Mouse (Mus musculus): Measurements from ENCODE around the gene Bbx. TPM values are rescaled to one million over a fixed set of nuclear protein-coding genes. Genes with fewer than 3 reads are reported as not detected.

The Bbx gene
- polyA plus RNA-seq, 1 experiment from 2014 or later, result 54.4 TPM

- ATAC-seq (ENCODE audit: insufficient number of reproducible peaks, insufficient read depth, low FRiP score, low TSS enrichment), result no peak
- H3K36me3 ChIP-seq, result no peaks in the 10 kb centered on the region
- 80% methylated on average over 6 of the region's 6 CpGs for WGBS
Observed at GRCm38 (mm10) chr16:50395928-50396612, 36.1 kb downstream of the Bbx start.

GRCm38 (mm10) chr16:50388499-50388898 is 43.7 kb downstream of the Bbx start:
- no peak overlapping the region for H3K4me3 ChIP-seq
- peaks cover 3% of the 10 kb centered on the region; the same call in 1 of the 2 replicates for H3K4me1 ChIP-seq
- ATAC-seq (ENCODE audit: insufficient number of reproducible peaks, insufficient read depth, low FRiP score, low TSS enrichment), result no peak
- 68% methylated on average over 3 of the region's 3 CpGs for WGBS
- no peaks in the 10 kb centered on the region for H3K36me3 ChIP-seq
- H3K9me3 ChIP-seq, result no peaks in the 10 kb centered on the region
- H3K9ac ChIP-seq, result no peak overlapping the region
- no peaks in the 10 kb centered on the region for H3K27me3 ChIP-seq
- H3K4me2 ChIP-seq (replicated peaks), result no peak overlapping the region
- no peak overlapping the region for H3K27ac ChIP-seq

More at GRCm38 (mm10) chr16:50395928-50396612, 36.1 kb downstream of the Bbx start:
- peaks cover 3% of the 10 kb centered on the region; the same call in 1 of the 2 replicates for H3K4me1 ChIP-seq
- no peak overlapping the region for H3K4me2 ChIP-seq (replicated peaks)
- no peaks in the 10 kb centered on the region for H3K27me3 ChIP-seq
- no peak overlapping the region for H3K4me3 ChIP-seq
- H3K9me3 ChIP-seq, result no peaks in the 10 kb centered on the region
- no peak overlapping the region for H3K27ac ChIP-seq
- no peak overlapping the region for H3K9ac ChIP-seq

GRCm38 (mm10) chr16:50383541-50383940 is 48.6 kb downstream of the Bbx start:
- Histone ChIP-seq H3K9me3 (no peaks in the 10 kb centered on the region), H3K4me3 (no peak overlapping the region), H3K9ac (no peak overlapping the region), H3K27ac (no peak overlapping the region), H3K27me3 (no peaks in the 10 kb centered on the region), H3K4me1 (peaks cover 13% of the 10 kb centered on the region; the same call in 1 of the 2 replicates), H3K4me2 (replicated peaks) (no peak overlapping the region), H3K36me3 (no peaks in the 10 kb centered on the region)
- ATAC-seq (ENCODE audit: insufficient number of reproducible peaks, insufficient read depth, low FRiP score, low TSS enrichment), result no peak
- 78% methylated on average over 8 of the region's 8 CpGs for WGBS

GRCm38 (mm10) chr16:50381351-50381746 is 50.8 kb downstream of the Bbx start:
- H3K4me1 ChIP-seq, result peaks cover 13% of the 10 kb centered on the region; the same call in 1 of the 2 replicates
- peak overlapping the region; percentile 16; the same call in 1 of the 2 replicates for H3K4me2 ChIP-seq (replicated peaks)
- H3K27me3 ChIP-seq, result no peaks in the 10 kb centered on the region
- no peaks in the 10 kb centered on the region for H3K36me3 ChIP-seq
- ATAC-seq (ENCODE audit: insufficient number of reproducible peaks, insufficient read depth, low FRiP score, low TSS enrichment), result no peak
- H3K4me3 ChIP-seq, result no peak overlapping the region
- H3K9me3 ChIP-seq, result no peaks in the 10 kb centered on the region
- no peak overlapping the region for H3K9ac ChIP-seq
- H3K27ac ChIP-seq, result no peak overlapping the region
- whole genome bisulfite sequencing, result 44% methylated on average over 7 of the region's 7 CpGs

- Histone ChIP-seq H3K4me2 (replicated peaks) (peak overlapping the region; percentile 16; the same call in 1 of the 2 replicates), H3K4me3 (no peak overlapping the region)
- no peak for ATAC-seq (ENCODE audit: insufficient number of reproducible peaks, insufficient read depth, low FRiP score, low TSS enrichment)
Observed at GRCm38 (mm10) chr16:50380682-50381350, 51.4 kb downstream of the Bbx start.

GRCm38 (mm10) chr16:50380232-50380631 is 52.0 kb downstream of the Bbx start:
- no peak for ATAC-seq (ENCODE audit: insufficient number of reproducible peaks, insufficient read depth, low FRiP score, low TSS enrichment)
- Histone ChIP-seq H3K27me3 (no peaks in the 10 kb centered on the region), H3K4me1 (peaks cover 13% of the 10 kb centered on the region; the same call in 1 of the 2 replicates), H3K9ac (no peak overlapping the region), H3K4me3 (no peak overlapping the region), H3K36me3 (no peaks in the 10 kb centered on the region), H3K4me2 (replicated peaks) (no peak overlapping the region), H3K9me3 (no peaks in the 10 kb centered on the region), H3K27ac (no peak overlapping the region)
- 68% methylated on average over 7 of the region's 7 CpGs for WGBS

More at GRCm38 (mm10) chr16:50380682-50381350, 51.4 kb downstream of the Bbx start:
- WGBS, result 40% methylated on average over 10 of the region's 10 CpGs
- no peaks in the 10 kb centered on the region for H3K36me3 ChIP-seq
- no peaks in the 10 kb centered on the region for H3K27me3 ChIP-seq
- H3K9me3 ChIP-seq, result no peaks in the 10 kb centered on the region
- H3K4me1 ChIP-seq, result peaks cover 13% of the 10 kb centered on the region; the same call in 1 of the 2 replicates
- no peak overlapping the region for H3K27ac ChIP-seq
- no peak overlapping the region for H3K9ac ChIP-seq

- no peak overlapping the region for H3K4me2 ChIP-seq (replicated peaks)
- H3K9me3 ChIP-seq, result no peaks in the 10 kb centered on the region
- no peak overlapping the region for H3K27ac ChIP-seq
- H3K4me1 ChIP-seq, result no peaks in the 10 kb centered on the region
- H3K9ac ChIP-seq, result no peak overlapping the region
- no peak overlapping the region for H3K4me3 ChIP-seq
- 83% methylated on average over 3 of the region's 3 CpGs for WGBS
- no peaks in the 10 kb centered on the region for H3K27me3 ChIP-seq
- no peak for ATAC-seq (ENCODE audit: insufficient number of reproducible peaks, insufficient read depth, low FRiP score, low TSS enrichment)
- no peaks in the 10 kb centered on the region for H3K36me3 ChIP-seq
Observed at GRCm38 (mm10) chr16:50374611-50375010, 57.6 kb downstream of the Bbx start.

- WGBS, result 29% methylated on average over 5 of the region's 5 CpGs
- no peak overlapping the region for H3K4me3 ChIP-seq
- no peaks in the 10 kb centered on the region for H3K36me3 ChIP-seq
- no peaks in the 10 kb centered on the region for H3K27me3 ChIP-seq
- no peaks in the 10 kb centered on the region for H3K4me1 ChIP-seq
- no peak overlapping the region for H3K4me2 ChIP-seq (replicated peaks)
- no peak for ATAC-seq (ENCODE audit: insufficient number of reproducible peaks, insufficient read depth, low FRiP score, low TSS enrichment)
- no peak overlapping the region for H3K27ac ChIP-seq
- no peaks in the 10 kb centered on the region for H3K9me3 ChIP-seq
- H3K9ac ChIP-seq, result no peak overlapping the region
Observed at GRCm38 (mm10) chr16:50373685-50374084, 58.5 kb downstream of the Bbx start.

- H3K9me3 ChIP-seq, result no peaks in the 10 kb centered on the region
- H3K4me2 ChIP-seq (replicated peaks), result no peak overlapping the region
- no peak for ATAC-seq (ENCODE audit: insufficient number of reproducible peaks, insufficient read depth, low FRiP score, low TSS enrichment)
- no peak overlapping the region for H3K9ac ChIP-seq
- H3K36me3 ChIP-seq, result no peaks in the 10 kb centered on the region
- no peaks in the 10 kb centered on the region for H3K4me1 ChIP-seq
- no peak overlapping the region for H3K27ac ChIP-seq
- no peaks in the 10 kb centered on the region for H3K27me3 ChIP-seq
- WGBS, result 48% methylated on average over 2 of the region's 2 CpGs
- no peak overlapping the region for H3K4me3 ChIP-seq
Observed at GRCm38 (mm10) chr16:50372543-50372942, 59.6 kb downstream of the Bbx start.

- H3K9ac ChIP-seq, result no peak overlapping the region
- H3K4me2 ChIP-seq (replicated peaks), result no peak overlapping the region
- H3K4me1 ChIP-seq, result no peaks in the 10 kb centered on the region
- no peak overlapping the region for H3K4me3 ChIP-seq
- 19% methylated on average over 3 of the region's 3 CpGs for WGBS
- H3K27me3 ChIP-seq, result no peaks in the 10 kb centered on the region
- no peaks in the 10 kb centered on the region for H3K36me3 ChIP-seq
- no peak for ATAC-seq (ENCODE audit: insufficient number of reproducible peaks, insufficient read depth, low FRiP score, low TSS enrichment)
- no peak overlapping the region for H3K27ac ChIP-seq
- H3K9me3 ChIP-seq, result no peaks in the 10 kb centered on the region
Observed at GRCm38 (mm10) chr16:50371460-50371859, 60.7 kb downstream of the Bbx start.

GRCm38 (mm10) chr16:50370423-50370822 is 61.8 kb downstream of the Bbx start:
- Histone ChIP-seq H3K36me3 (no peaks in the 10 kb centered on the region), H3K9ac (no peak overlapping the region), H3K4me1 (no peaks in the 10 kb centered on the region), H3K4me2 (replicated peaks) (no peak overlapping the region), H3K27ac (no peak overlapping the region), H3K27me3 (no peaks in the 10 kb centered on the region), H3K9me3 (no peaks in the 10 kb centered on the region), H3K4me3 (no peak overlapping the region)
- WGBS, result 60% methylated on average over 2 of the region's 2 CpGs
- no peak for ATAC-seq (ENCODE audit: insufficient number of reproducible peaks, insufficient read depth, low FRiP score, low TSS enrichment)

GRCm38 (mm10) chr16:50366556-50366955 is 65.6 kb downstream of the Bbx start:
- Histone ChIP-seq H3K4me3 (no peak overlapping the region), H3K4me1 (peaks cover 10% of the 10 kb centered on the region), H3K36me3 (no peaks in the 10 kb centered on the region), H3K9me3 (no peaks in the 10 kb centered on the region), H3K27me3 (no peaks in the 10 kb centered on the region), H3K9ac (no peak overlapping the region), H3K4me2 (replicated peaks) (no peak overlapping the region), H3K27ac (no peak overlapping the region)
- ATAC-seq (ENCODE audit: insufficient number of reproducible peaks, insufficient read depth, low FRiP score, low TSS enrichment), result no peak
- WGBS, result 51% methylated on average over 5 of the region's 5 CpGs
